Comparison of ENCODE assay signal across 29 mouse cellular contexts in the genomic region with DNA sequence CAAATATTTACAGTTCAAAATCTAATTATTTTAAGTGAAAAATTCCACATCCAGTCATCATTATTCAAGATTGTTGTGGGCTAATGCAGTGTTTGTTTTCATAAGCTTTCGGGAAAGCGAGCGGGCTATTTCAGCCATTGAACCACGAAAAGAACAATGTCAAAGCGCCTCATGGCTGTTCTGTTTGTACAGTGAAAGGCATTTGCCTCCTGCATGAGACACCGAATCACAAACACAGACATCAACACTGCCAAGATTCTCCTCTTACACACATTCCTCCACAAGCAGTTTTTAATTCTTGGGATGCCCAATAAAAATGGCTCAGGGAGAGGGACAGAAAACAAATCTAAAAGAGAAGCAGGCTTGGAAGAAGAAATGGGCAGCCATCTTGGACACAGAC. TPM values are rescaled to one million over a fixed set of nuclear protein-coding genes. Genes with fewer than 3 reads are reported as not detected.
"Had no signal": no experiment of that assay in that cellular context is flagged by ENCODE, and none has a peak within 500 bp of the region (broad histone marks: within the 10 kb centered on the region; RNA-seq: fewer than 3 reads in every experiment).

No protein-coding gene starts in this region.

- DNase-seq: cerebellum, adult 9-10 months; cerebellum, adult 9-11 months; cerebellum, postnatal 10 days; cerebellum, postnatal 14 days; cerebellum, postnatal 25 days; cerebellum, postnatal 36 days; embryo, embryonic 11 days; forebrain, postnatal 0 days; gastrocnemius, adult 2 months; gastrocnemius, postnatal 10 days; gastrocnemius, postnatal 14 days; gastrocnemius, postnatal 25 days; gastrocnemius, postnatal 36 days; heart, adult 11 months; heart, adult 18-20 months; heart, adult 2 months had no signal

- H3K36me3 ChIP-seq: embryonic facial prominence, embryonic 10.5 days; embryonic facial prominence, embryonic 12.5 days; embryonic facial prominence, embryonic 13.5 days; embryonic facial prominence, embryonic 15.5 days; forebrain, embryonic 10.5 days; forebrain, embryonic 12.5 days; forebrain, embryonic 15.5 days had no signal

- H3K4me1 ChIP-seq: embryonic facial prominence, embryonic 12.5 days; embryonic facial prominence, embryonic 15.5 days; forebrain, embryonic 12.5 days; forebrain, embryonic 13.5 days; forebrain, embryonic 15.5 days had no signal

- H3K27me3 ChIP-seq: embryonic facial prominence, embryonic 12.5 days; embryonic facial prominence, embryonic 13.5 days; embryonic facial prominence, embryonic 15.5 days; forebrain, embryonic 12.5 days; forebrain, embryonic 13.5 days; forebrain, embryonic 15.5 days had no signal

- ATAC-seq: forebrain, embryonic 13.5 days; forebrain, embryonic 14.5 days; forebrain, embryonic 15.5 days; forebrain, embryonic 16.5 days; forebrain, postnatal 0 days had no signal

- H3K27ac ChIP-seq: embryonic facial prominence, embryonic 10.5 days; embryonic facial prominence, embryonic 12.5 days; embryonic facial prominence, embryonic 13.5 days; embryonic facial prominence, embryonic 15.5 days; forebrain, embryonic 10.5 days; forebrain, embryonic 12.5 days; forebrain, embryonic 13.5 days; forebrain, embryonic 15.5 days; gastrocnemius, adult 2 months; heart, adult 2 months had no signal

- H3K4me3 ChIP-seq: embryonic facial prominence, embryonic 10.5 days; embryonic facial prominence, embryonic 12.5 days; embryonic facial prominence, embryonic 13.5 days; embryonic facial prominence, embryonic 15.5 days; erythroblast, embryonic 14.5 days; forebrain, embryonic 10.5 days; forebrain, embryonic 12.5 days; forebrain, embryonic 13.5 days; forebrain, embryonic 15.5 days; gastrocnemius, adult 2 months; heart, adult 2 months had no signal

RNA-seq across cellular contexts. Expression of a gene that starts 20.0 kb away (rescaled TPM):
- polyA plus RNA-seq: erythroblast, embryonic 14.5 days had no signal

RNA-seq across cellular contexts. Expression of a gene that starts 59.6 kb away (rescaled TPM):
- polyA plus RNA-seq: cortical plate, adult 2 months; erythroblast, embryonic 14.5 days; frontal cortex, adult 2 months had no signal
